Mouse (Mus musculus) ES-Bruce4 (cell line): ENCODE data around the gene Capzb.

Source experiments
- CTCF ChIP-seq: IDR thresholded peaks from one replicate; pipeline ENCODE4 v1.8.1; 2011; ENCODE audit warnings: low read depth, low read length
- POLR2A ChIP-seq: IDR thresholded peaks from one replicate; pipeline ENCODE4 v1.8.1; 2011; ENCODE audit warnings: low read length; ENCODE audit not compliant: insufficient read depth

DNA sequence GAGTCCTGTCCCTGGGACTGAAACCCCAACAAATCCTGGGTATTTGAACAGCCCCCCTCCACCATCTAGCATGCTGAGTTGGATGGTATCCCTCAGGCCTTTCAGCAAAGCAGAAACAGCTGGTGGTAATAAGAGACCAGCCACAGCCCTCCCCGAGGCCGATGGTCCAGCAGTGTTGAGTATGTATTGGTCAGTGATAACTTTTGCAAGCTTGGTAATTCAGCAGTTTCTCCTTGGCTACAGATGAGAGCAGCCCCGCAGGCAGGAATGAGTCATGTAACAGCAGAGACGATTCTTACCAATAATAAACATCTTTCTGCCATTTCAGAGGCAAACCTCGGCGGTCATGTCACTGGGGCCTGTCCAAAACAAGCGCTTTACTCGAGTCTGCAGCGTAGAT lies 23.9 kb downstream of the Capzb start:
- TF ChIP-seq CTCF (no peak), POLR2A (no peak)
